19 mouse cellular contexts compared by ENCODE assay signal in genomic region chr3:10647975-10648511, GRCm38 (mm10).
"Had no signal": no experiment of that assay in that cellular context is flagged by ENCODE, and none has a peak within 500 bp of the region (broad histone marks: within the 10 kb centered on the region; RNA-seq: fewer than 3 reads in every experiment).

No protein-coding gene starts in this region.

- DNase-seq: liver, postnatal 0 days; lung, adult 2 months; lung, postnatal 14 days; lung, postnatal 36 days; retina, postnatal 1 day; right cerebral cortex, adult 18-20 months; right cerebral cortex, postnatal 25 days; right cerebral cortex, postnatal 4 days; spleen, adult 18-20 months; thymus, adult 18-20 months; thymus, postnatal 14 days; thymus, postnatal 36 days had no signal

- H3K4me2 ChIP-seq: lung, embryonic 15.5 days; midbrain, embryonic 11.5 days; midbrain, embryonic 13.5 days; midbrain, embryonic 15.5 days; neural tube, embryonic 12.5 days had no signal

- H3K4me1 ChIP-seq: lung, embryonic 15.5 days; midbrain, embryonic 13.5 days; midbrain, embryonic 15.5 days; neural tube, embryonic 12.5 days had no signal

- H3K36me3 ChIP-seq: lung, embryonic 15.5 days; midbrain, embryonic 13.5 days; midbrain, embryonic 15.5 days; neural tube, embryonic 12.5 days had no signal

- H3K4me3 ChIP-seq: lung, embryonic 15.5 days; midbrain, embryonic 13.5 days; midbrain, embryonic 15.5 days; neural tube, embryonic 12.5 days had no signal

- H3K9me3 ChIP-seq: lung, embryonic 15.5 days; midbrain, embryonic 13.5 days; midbrain, embryonic 15.5 days; neural tube, embryonic 12.5 days had no signal

- H3K27ac ChIP-seq: lung, embryonic 15.5 days; macrophage; midbrain, embryonic 13.5 days; midbrain, embryonic 15.5 days; neural tube, embryonic 12.5 days had no signal

- H3K27me3 ChIP-seq: lung, embryonic 15.5 days; midbrain, embryonic 13.5 days; midbrain, embryonic 15.5 days; neural tube, embryonic 12.5 days had no signal

- ATAC-seq: liver, postnatal 0 days; lung, postnatal 0 days; midbrain, embryonic 13.5 days; midbrain, embryonic 15.5 days had no signal

- H3K9ac ChIP-seq: liver, postnatal 0 days; lung, embryonic 15.5 days; midbrain, embryonic 13.5 days; midbrain, embryonic 15.5 days; neural tube, embryonic 12.5 days had no signal
